Mouse (Mus musculus) midbrain, embryonic 10.5 days (tissue): ENCODE measurements around the gene Ammecr1. TPM values are rescaled to one million over a fixed set of nuclear protein-coding genes. Genes with fewer than 3 reads are reported as not detected.

Source experiments
- DNase-seq: peaks from one replicate; pipeline ENCODE4 v3.0.0-alpha.2; 2017; ENCODE audit warnings: low spot score
- H3K27ac ChIP-seq: fragments of 300-500 bp; sonication (generic); replicated peaks from 2 replicates; pipeline ENCODE4 v1.5.1; 2016; ENCODE audit warnings: mild to moderate bottlenecking
- H3K27me3 ChIP-seq: fragments of 300-500 bp; sonication (generic); 2 replicates; pipeline ENCODE4 v1.6.1; 2016; ENCODE audit warnings: low read depth, mild to moderate bottlenecking; ENCODE audit not compliant: poor library complexity, severe bottlenecking
- H3K36me3 ChIP-seq: fragments of 300-500 bp; sonication (generic); 2 replicates; pipeline ENCODE4 v1.6.1; 2016; ENCODE audit warnings: mild to moderate bottlenecking, moderate library complexity
- H3K4me1 ChIP-seq: fragments of 300-500 bp; sonication (generic); 2 replicates; pipeline ENCODE4 v1.6.1; 2016
- H3K4me3 ChIP-seq: fragments of 300-500 bp; sonication (generic); 2 replicates; pipeline ENCODE4 v1.5.1; 2016; ENCODE audit warnings: mild to moderate bottlenecking, moderate library complexity
- H3K9me3 ChIP-seq: fragments of 300-500 bp; sonication (generic); replicated peaks from 2 replicates; pipeline ENCODE4 v1.6.1; 2016; ENCODE audit warnings: mild to moderate bottlenecking
- WGBS: fragments of 180-500 bp; shearing (Covaris S2); methylation state at CpG from one replicate; pipeline ENCODE4 v1.1.7; 2016; 5-methylcytosine and 5-hydroxymethylcytosine counted together
- polyA plus RNA-seq: library from polyadenylated mRNA; unstranded; fragments of >200 nt; fragmentation: Nextera tagmentation; extraction: Ambion mirVana; gene quantifications from 2 replicates; pipeline ENCODE4 v1.2.1, GENCODE M21; 2016

Ammecr1 gene
- polyA plus RNA-seq, 1 experiment from 2014 or later = 7.1 TPM

DNA sequence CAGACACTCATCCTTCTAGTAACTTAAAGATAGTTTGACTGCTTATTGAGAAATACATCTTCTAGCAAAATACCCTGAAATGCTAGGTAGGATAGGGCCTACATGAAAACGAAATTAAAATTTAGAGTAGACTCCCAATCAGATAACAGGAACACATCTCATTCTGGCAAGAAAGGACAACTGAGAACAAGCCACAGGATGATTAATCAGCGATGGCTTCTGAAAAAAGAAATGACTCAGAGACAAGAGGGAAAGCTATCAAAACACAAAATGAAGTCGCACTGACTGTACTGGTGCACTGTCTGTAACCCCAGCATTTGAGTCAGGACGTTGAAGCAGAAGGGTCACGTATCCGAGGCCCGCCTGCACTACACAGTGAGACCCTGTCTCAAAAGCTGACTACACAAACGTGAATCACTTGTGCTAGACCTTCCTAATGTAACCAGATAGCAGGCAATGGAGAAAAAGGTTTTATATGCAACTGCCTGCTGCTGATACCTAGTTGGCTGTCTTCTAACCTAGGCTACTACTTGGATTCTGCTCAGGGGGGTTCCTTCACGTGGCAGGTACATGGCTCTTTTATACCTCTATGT, 68.1 kb downstream of the Ammecr1 start:
- Histone ChIP-seq H3K4me3 (no peak overlapping the region), H3K9me3 (no peaks in the 10 kb centered on the region), H3K4me1 (no peaks in the 10 kb centered on the region), H3K27ac (no peak overlapping the region), H3K36me3 (no peaks in the 10 kb centered on the region), H3K27me3 (peaks cover 95% of the 10 kb centered on the region)
- DNase-seq = no peak
- 88% methylated on average over 9 of the region's 9 CpGs for WGBS

DNA sequence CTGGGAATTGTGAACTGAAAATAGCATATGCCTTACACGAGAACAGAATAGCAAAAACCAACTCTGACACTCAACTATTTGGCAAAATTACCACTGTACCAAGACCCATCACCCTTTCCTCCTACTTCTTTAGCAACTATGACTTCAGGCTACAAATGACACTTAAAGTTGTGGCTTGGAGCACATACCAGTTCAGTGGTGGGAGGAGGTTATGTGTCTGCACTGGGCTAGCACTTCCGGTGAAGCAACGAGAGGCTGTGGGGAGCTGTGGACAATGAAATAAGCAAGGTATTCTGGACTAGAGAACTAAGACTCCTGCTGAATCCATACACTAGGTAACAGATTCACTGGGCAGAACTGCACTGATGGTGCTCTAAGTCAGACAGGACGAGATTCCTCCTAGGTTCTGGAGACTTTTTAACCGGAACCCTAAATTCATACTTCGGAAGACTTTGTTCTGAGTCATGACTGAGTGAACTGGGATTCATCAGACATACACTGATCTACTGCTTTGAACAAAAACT, 69.0 kb downstream of the Ammecr1 start:
- Histone ChIP-seq H3K4me3 (no peak overlapping the region), H3K27me3 (peaks cover 94% of the 10 kb centered on the region), H3K4me1 (no peaks in the 10 kb centered on the region), H3K27ac (no peak overlapping the region), H3K9me3 (no peaks in the 10 kb centered on the region), H3K36me3 (no peaks in the 10 kb centered on the region)
- WGBS = 89% methylated on average over 6 of the region's 6 CpGs
- DNase-seq = no peak

DNA sequence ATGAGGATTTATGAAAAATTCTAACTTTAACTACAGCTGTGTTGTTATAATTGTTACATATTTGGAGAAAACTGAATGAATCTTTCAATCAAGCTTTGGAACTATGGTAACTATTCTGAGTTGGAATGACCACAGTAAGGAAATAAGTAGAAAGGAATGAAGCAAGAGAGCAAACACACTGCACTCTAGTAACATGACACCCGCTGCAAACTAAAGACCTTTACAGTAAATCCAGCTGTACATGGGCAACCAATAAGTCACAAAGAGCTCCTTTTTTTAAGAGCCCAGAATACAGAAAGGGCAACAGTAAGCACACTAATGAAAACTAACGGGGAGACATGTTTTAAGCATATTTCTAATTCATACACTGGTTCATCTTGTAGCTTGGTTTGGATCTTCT, 71.2 kb downstream of the Ammecr1 start:
- Histone ChIP-seq H3K36me3 (no peaks in the 10 kb centered on the region), H3K9me3 (no peaks in the 10 kb centered on the region), H3K4me1 (no peaks in the 10 kb centered on the region), H3K4me3 (no peak overlapping the region), H3K27me3 (peaks cover 96% of the 10 kb centered on the region), H3K27ac (no peak overlapping the region)
- DNase-seq = no peak
- 93% methylated on average over 2 of the region's 2 CpGs for WGBS

DNA sequence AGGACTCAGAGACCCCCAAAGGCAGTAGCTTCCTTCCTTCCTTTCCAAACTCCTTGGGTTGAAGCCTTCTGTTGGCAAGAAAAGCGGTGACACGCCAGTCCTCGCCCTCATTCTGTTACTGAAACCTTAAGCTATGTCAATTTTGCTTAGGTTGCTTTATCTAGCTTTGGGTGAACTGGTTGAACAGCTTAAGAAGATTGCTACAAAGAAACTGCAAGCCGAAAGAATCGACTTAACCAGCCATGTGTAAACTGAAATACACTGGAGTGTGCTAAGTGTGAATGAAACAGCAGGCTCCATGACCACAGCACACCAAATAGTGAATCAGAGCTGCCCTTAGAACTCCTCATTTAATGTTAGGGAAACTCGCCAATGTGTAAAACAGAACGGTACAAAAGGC, 80.6 kb downstream of the Ammecr1 start:
- Histone ChIP-seq H3K9me3 (no peaks in the 10 kb centered on the region), H3K27ac (no peak overlapping the region), H3K4me3 (no peak overlapping the region), H3K36me3 (no peaks in the 10 kb centered on the region), H3K27me3 (peaks cover 90% of the 10 kb centered on the region), H3K4me1 (no peaks in the 10 kb centered on the region)
- no peak for DNase-seq
- WGBS = 88% methylated on average over 7 of the region's 7 CpGs

DNA sequence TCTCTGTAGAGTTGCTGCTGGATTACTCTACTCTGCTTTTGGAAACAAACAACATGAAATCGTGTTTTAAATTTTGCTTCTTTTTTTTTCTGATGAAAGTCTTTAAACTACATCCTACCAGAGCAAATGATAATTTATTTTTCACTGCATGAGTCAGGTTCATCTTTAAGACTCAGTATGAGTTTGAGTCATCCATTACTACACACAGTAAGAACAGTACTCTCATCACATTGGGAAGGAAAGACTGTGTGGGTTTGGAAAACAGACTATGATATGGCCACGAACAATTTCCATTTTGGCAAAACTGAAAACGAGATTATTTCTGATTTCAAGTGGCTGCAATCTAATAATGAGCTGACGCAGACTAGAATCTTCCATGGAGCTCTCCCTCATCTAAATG, 82.9 kb downstream of the Ammecr1 start:
- 89% methylated on average over 4 of the region's 4 CpGs for WGBS

DNA sequence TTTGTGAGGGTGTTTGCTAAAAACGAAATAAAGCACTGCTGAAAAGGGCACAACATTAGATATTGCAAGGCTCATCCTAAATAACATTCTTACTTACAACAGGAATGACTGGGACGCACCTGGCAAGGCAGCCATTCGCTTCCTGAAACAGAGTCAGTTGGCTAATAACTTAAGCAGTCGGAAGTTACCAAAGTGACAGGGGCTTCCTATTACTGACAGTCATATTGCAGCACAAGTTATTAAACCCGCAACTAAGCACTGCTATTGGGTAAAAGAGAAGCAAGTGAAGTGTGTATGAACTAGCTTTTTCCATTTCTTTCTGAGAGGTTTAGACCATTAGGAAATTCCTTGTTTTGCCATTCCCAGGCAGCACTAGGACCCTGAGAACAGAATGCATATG, 84.3 kb downstream of the Ammecr1 start:
- Histone ChIP-seq H3K4me1 (no peaks in the 10 kb centered on the region), H3K36me3 (no peaks in the 10 kb centered on the region), H3K4me3 (no peak overlapping the region), H3K27ac (no peak overlapping the region), H3K27me3 (peaks cover 97% of the 10 kb centered on the region), H3K9me3 (no peaks in the 10 kb centered on the region)
- 89% methylated on average over 5 of the region's 5 CpGs for WGBS
- no peak for DNase-seq

More for the DNA sequence above, 82.9 kb downstream of the Ammecr1 start:
- Histone ChIP-seq H3K9me3 (no peaks in the 10 kb centered on the region), H3K36me3 (no peaks in the 10 kb centered on the region), H3K27ac (no peak overlapping the region), H3K4me1 (no peaks in the 10 kb centered on the region), H3K27me3 (peaks cover 97% of the 10 kb centered on the region), H3K4me3 (no peak overlapping the region)
- DNase-seq = no peak

DNA sequence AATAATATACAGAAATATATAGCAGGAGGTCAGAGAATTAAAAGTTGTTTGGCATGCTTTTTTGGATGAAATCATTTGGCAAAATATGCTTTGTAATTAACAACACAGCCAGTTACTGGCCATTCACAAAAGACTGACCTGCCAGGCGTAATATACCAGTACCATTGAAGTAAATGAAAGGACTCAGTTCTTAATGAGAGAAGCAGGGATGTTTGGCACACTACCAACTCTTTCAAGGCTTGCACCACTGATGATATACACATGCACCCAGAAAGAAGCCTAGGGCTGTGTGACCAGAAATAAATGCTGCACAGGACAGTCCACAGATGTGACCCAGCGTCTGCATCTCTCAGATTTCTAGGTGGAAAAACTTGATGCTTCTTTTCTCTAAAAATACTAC, 96.7 kb downstream of the Ammecr1 start:
- Histone ChIP-seq H3K4me1 (no peaks in the 10 kb centered on the region), H3K27me3 (peaks cover 44% of the 10 kb centered on the region), H3K9me3 (no peaks in the 10 kb centered on the region), H3K27ac (no peak overlapping the region), H3K4me3 (no peak overlapping the region), H3K36me3 (no peaks in the 10 kb centered on the region)
- WGBS = 90% methylated on average over 2 of the region's 2 CpGs
- DNase-seq = no peak

DNA sequence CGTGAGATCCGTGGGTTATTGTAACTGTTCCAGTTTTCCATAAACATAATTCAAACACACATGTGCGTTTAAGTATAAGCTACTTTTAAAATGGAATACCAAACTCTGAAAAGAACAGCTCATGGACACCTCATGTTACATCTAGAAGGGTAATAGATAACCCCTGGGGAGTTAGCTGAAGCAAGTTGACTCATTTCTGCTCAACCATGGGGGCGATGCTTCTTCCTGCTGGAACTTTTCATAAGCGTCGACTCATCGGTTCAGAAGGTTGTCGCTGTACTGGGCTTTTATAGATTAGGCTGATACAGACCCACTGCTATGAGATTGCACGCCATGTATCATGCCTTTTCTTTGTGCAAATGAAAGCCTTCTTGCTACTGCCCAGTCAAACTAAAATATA, 118.5 kb downstream of the Ammecr1 start:
- Histone ChIP-seq H3K27ac (no peak overlapping the region), H3K27me3 (peaks cover 65% of the 10 kb centered on the region), H3K9me3 (no peaks in the 10 kb centered on the region), H3K4me1 (no peaks in the 10 kb centered on the region), H3K36me3 (no peaks in the 10 kb centered on the region), H3K4me3 (no peak overlapping the region)
- 96% methylated on average over 9 of the region's 9 CpGs for WGBS
- no peak for DNase-seq

DNA sequence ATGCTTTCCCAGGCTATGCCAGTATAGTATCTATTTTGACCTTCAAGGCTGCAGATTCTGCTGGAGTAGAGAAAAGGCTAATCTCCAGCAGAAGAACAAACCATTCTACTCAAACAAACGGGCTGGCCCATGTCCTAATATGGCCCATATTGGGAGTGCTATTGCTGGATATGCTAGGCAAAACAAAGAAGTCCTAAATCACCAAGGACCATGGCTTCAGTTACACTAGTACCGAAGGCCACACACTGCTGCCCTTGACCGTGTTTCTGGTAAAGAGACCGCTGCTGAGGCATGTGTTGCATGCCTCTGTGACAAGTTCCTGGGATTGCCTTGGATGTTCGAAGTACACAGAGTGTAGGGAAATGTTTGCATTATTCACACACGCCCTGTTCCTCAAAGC, 120.3 kb downstream of the Ammecr1 start:
- H3K4me3 ChIP-seq = no peak overlapping the region
- H3K9me3 ChIP-seq = no peaks in the 10 kb centered on the region
- DNase-seq = no peak
- H3K4me1 ChIP-seq = no peaks in the 10 kb centered on the region
- H3K27ac ChIP-seq = no peak overlapping the region
- no peaks in the 10 kb centered on the region for H3K36me3 ChIP-seq
- H3K27me3 ChIP-seq = peaks cover 77% of the 10 kb centered on the region
- WGBS = 88% methylated on average over 6 of the region's 6 CpGs

DNA sequence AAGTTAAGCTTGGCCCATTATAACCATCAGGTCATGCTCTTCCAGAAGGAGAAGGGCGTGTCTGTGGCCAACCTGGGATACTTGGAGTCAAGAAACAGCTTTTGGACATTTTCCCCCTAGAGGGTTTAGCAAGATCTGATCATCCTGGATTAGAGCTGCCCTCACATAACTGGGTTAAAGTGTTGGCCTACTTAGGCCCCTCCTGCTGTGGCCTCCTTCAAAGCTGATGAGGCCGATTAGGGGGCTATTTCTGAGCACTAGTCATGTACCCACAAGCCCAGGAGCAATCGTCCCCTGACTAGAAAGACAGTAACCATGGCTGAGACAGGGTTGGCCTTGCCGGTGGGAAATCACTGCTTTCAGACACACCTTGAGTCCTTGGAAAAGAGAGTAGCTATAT, 124.6 kb downstream of the Ammecr1 start:
- H3K9me3 ChIP-seq = no peaks in the 10 kb centered on the region
- no peak for DNase-seq
- H3K27me3 ChIP-seq = peaks cover 81% of the 10 kb centered on the region
- WGBS = 82% methylated on average over 4 of the region's 4 CpGs
- no peak overlapping the region for H3K27ac ChIP-seq
- H3K4me1 ChIP-seq = no peaks in the 10 kb centered on the region
- no peaks in the 10 kb centered on the region for H3K36me3 ChIP-seq
- H3K4me3 ChIP-seq = no peak overlapping the region

DNA sequence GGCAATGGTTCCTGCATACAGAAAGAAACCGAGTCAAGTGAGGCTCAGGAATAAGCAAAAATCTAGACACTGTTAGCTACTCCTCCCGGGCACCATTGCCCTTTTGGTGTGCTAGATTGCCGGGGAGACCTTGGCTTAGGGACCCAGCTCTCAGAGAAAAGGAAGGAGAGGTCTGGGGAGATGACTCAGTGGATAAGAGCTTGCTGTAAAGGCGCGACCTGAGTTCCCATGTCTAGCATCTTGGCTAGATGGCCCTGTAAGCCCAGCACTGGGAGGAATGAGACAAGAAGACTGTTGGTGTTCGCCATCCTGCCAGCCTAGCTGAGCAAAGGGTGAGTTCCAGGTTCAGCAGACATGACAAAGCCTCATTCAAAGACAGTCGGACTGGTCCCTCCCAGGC, 127.1 kb downstream of the Ammecr1 start:
- no peak overlapping the region for H3K4me3 ChIP-seq
- H3K4me1 ChIP-seq = no peaks in the 10 kb centered on the region
- no peak for DNase-seq
- WGBS = 88% methylated on average over 7 of the region's 7 CpGs
- H3K9me3 ChIP-seq = no peaks in the 10 kb centered on the region
- H3K27me3 ChIP-seq = peaks cover 89% of the 10 kb centered on the region
- H3K36me3 ChIP-seq = 0 out of 2 replicates have a peak, but pooled peaks cover 11% of the 10 kb centered on the region
- H3K27ac ChIP-seq = no peak overlapping the region

DNA sequence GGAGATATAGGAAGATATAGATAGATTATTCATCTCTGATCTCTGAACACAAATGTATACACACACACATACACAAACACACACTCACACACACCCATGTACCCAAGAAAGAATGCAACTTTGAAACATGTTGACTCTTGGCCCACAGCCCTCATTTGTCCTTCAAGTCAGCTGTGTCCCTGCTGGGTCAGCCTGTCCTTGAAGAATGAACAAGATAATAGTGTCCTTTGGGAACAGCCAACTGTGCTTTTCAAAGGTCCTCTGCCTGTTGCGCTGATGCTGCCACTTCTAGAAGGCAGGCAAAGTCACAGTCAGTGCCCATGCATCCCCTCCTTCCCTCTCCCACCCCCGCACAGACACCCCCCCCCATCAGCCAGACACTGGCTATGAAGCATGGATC, 127.7 kb downstream of the Ammecr1 start:
- Histone ChIP-seq H3K27ac (no peak overlapping the region), H3K4me1 (no peaks in the 10 kb centered on the region), H3K9me3 (no peaks in the 10 kb centered on the region), H3K4me3 (no peak overlapping the region), H3K27me3 (peaks cover 95% of the 10 kb centered on the region), H3K36me3 (0 out of 2 replicates have a peak, but pooled peaks cover 11% of the 10 kb centered on the region)
- 66% methylated on average over 2 of the region's 2 CpGs for WGBS
- no peak for DNase-seq

DNA sequence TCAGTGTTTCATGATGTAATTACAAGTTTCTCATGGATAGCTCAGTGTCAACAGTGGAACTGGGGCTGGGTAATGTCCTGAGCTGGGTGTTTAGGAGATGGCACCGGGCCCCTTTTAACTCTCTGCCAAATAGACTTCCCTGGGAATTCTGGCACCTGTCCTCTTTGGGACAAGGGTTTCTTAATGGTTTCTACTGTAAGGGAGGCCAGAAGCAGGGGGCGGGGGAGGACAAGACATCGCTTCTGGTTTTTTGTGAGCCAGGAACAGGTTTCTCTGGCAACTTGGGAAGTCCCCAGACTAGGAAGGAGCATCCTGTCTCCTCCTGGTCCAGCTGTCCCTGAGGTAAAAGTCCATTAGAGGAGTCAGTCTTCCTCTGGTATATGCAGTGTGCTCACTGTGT, 129.2 kb downstream of the Ammecr1 start:
- 96% methylated on average over 3 of the region's 3 CpGs for WGBS
- Histone ChIP-seq H3K27ac (no peak overlapping the region), H3K9me3 (no peaks in the 10 kb centered on the region), H3K4me3 (no peak overlapping the region), H3K27me3 (peaks cover 99% of the 10 kb centered on the region), H3K4me1 (0 out of 2 replicates have a peak, but pooled peaks cover 4% of the 10 kb centered on the region), H3K36me3 (0 out of 2 replicates have a peak, but pooled peaks cover 11% of the 10 kb centered on the region)
- DNase-seq = no peak
